Mouse (Mus musculus) testis, postnatal 14 days (tissue): ENCODE measurements around the gene Rpl18a.

Experiments
- DNase-seq: peaks from one replicate; pipeline ENCODE4 v3.0.0; 2021; ENCODE audit warnings: low spot score

The Rpl18a gene

DNA sequence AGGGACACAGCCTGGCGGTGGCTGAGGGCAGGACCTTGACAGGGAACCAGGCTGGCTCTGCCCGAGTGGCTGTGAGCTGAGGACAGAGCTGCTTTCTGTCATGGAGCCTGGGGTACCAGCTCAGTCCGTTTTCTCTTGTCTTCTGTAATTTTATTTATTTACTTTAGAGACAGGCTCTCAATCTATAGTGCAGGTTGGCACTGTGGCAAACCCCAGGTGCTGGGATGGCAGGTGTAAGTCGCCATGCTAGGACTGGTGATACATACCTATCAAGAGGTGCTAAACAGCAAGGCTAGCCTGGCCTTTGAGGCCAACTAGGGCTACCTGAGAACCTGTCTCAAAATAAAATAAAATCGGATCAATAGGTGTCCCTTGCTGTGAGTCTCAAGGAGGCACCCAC, 41.2 kb downstream of the Rpl18a start:
- no peak for DNase-seq

DNA sequence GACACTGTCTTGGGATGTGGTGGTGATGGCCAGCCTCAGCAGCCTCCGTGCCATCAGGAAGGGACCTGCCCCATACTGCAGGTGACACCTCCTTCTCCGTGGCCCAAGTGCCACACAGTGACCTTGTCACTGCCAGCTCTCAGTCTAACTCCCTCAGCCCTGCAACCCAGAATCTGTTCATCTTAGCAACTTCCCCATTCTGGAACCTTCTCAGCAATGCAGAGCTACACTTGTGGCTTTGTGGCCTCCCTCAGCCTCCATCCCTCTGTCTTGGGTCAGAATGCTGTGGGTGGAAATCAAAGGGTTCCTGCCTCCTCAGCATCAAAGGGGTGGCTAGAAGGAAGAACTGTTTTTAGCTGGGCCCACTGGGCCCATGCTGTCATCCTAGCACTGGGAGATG, 43.3 kb downstream of the Rpl18a start:
- DNase-seq = no peak

DNA sequence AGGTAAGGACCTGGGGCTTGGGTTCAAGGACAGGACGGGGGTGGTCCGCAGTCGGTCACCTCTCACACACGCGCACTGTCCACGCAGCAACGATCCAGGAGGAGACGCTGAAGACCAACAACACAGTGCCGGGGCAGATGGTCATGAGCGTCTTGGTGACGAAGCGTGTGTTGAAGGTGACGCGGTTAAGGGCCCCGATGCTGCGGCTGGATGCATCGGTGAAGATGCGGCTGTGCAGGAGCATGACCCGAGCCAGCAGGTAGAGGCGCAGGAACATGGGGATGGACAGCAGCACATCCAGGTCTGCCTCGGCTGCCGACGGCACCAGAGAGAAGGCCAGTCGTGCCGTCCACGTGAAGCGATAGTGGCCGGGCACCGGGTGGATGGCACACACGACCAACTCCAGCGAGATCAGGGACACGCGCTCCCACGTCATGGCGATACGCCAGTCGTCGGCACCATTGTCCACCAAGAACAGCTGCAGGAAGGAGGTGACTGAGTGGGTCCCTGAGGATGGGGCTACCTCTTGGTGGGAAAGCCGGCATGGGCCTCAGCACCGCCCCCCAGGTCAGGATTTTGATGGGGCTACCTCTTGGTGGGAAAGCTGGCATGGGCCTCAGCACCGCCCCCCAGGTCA, 44.5 kb downstream of the Rpl18a start:
- DNase-seq = no peak

DNA sequence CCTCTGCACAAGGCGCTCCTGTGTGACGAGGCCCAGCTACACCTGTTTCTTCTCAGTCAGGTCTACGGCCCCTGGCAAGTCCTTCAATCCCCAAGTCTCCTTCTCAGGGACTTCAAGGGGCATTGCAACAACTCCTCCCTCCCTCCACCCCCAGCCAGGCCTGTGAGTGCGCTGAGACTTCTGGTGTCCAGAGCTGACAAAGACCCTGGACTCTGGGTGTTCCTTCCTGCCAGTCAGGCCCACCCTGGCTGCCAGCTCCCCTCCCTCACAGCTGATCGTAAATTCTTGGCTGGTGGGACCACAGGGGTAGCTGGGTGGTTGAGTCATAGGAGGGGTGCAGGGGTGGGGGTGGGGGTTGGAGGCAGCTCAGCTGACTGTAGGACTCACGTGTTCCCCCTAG, 45.4 kb downstream of the Rpl18a start:
- no peak for DNase-seq

DNA sequence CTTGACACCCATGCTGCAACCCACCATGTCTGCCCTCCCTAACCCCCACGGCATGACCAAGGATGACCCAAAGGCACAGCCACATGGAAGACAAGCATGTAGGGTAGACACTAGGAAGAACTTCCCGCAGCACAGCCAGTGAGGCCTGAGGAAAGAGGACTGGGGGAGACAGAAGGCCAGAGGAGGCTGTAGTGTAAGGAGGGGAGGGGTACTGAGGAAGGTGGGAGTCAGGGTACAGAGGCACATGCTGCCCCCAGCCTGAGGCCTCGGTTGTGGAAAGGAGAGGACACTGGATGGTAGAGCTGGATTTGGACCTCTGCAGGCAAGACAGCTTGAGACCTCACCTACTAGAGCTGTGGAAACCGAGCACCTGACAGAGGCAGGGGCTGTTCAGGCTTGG, 46.3 kb downstream of the Rpl18a start:
- no peak for DNase-seq

DNA sequence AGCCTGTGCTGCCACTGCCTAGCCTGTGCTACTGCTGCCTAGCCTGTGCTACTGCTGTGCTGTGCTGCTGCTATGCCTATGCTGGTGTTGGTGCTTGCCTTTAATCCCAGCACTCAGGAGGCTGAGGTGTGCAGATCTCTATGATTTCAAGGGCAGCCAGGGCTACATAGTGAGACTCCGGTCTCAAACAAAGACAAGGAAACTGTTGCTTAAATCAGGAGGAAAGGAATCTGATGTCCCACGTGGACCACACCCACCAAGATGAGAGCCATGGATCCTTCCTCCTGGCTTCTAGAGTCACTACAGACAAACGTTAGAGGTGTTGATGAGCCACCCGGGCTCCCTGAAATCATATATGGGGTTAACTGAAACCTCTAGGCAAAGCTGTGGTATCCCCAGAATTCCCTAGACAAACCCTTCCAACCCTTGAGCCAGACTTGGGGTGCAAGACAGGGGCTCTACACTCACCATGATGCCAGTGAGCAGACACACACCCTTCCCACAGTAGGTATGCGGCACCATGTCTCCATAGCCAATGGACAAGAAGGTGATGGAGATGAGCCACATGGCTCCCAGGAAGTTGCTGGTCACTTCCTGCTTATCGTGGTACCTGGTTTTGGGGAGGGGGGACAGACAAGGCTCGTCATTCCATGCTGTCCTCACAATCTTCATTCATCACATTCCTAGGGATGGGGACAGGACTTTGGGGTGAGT, 46.9 kb downstream of the Rpl18a start:
- no peak for DNase-seq

DNA sequence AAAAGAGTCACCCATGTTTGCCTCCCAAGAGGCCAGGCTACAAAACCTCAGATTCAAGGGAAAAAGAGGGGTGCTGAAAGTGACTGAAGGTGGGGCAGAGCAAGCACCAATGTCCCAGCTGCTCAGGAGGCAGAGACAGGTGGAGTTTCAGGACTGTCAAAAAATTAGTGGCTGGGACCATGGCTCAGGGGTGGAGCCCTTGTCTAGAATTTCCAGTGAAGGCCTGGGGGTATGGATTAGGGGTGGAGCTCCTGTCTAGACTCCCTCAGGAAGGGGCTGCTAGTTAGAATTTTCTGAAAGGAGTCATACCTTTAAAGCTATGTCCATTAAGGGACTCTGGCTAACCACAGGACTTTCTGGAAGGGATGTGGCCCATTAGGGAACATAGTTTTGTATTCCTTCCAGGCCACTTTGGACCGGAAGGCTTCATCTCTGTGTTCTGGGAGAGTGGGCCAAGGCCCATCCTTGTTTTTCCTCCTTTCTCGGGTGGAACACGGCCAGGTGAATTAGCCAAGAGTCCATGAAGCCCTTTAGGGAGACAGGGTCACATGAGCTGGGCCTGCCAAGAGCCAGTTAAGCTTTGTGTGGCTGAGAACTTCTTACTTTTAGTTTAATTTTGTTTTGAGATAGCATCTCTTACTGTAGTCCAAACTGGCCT, 47.8 kb downstream of the Rpl18a start:
- DNase-seq = no peak

DNA sequence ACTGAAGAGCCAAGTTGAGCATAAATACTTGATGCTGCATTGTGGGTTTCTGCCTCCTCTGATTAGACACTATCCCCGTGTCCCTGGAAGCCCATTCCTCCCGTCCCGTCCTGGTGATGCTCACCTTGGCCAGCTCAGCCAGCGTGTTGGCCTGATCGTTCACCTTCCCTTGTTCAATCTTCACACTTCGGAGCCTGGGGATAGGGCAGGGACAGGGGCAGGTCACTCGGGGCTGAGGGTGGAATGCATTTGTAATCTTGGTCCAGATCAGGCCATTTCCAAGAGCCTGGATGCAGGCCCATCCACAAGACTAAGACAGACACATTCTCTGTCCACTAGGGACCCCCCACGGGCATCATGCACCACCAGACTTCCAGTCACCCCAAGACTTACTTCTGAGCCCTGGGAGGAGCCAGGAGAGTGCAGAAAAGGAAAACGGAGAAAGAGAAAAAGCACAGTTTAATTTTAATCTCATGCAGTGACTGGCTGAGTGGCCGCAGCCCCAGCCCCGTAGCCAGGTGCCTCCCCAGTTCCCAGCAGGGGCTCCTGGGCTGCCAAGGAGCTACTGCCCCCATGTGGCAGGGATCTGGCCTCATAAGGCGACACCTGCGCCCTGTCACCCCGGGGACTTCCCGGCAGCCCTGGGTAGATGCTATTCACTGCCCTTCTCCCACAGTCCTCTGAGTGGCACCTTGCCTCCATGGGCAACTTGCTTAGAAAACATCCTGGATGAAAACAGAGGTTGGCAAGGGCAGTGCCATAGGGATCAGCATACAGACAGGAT, 50.6 kb downstream of the Rpl18a start:
- no peak for DNase-seq

DNA sequence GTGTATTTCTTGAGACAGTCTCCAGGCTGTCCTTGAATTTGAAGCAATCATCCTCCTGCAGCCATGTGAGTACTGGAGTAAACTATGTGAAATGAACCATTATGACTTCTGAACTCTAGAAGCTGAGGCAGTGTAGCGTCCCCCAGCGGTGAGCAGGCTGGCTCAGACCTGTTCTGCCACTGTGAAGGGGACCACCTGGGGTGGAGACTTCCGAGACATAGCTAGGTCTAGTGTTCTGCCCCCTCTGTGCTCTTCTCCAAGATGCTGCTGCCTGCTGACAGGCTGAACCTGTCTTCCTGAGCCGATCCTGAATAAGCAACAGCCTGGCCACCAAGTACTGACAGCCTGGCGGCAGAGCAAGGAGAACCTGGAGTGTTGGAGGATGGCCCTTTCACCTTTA, 52.1 kb downstream of the Rpl18a start:
- DNase-seq = no peak
